In the genomic region with DNA sequence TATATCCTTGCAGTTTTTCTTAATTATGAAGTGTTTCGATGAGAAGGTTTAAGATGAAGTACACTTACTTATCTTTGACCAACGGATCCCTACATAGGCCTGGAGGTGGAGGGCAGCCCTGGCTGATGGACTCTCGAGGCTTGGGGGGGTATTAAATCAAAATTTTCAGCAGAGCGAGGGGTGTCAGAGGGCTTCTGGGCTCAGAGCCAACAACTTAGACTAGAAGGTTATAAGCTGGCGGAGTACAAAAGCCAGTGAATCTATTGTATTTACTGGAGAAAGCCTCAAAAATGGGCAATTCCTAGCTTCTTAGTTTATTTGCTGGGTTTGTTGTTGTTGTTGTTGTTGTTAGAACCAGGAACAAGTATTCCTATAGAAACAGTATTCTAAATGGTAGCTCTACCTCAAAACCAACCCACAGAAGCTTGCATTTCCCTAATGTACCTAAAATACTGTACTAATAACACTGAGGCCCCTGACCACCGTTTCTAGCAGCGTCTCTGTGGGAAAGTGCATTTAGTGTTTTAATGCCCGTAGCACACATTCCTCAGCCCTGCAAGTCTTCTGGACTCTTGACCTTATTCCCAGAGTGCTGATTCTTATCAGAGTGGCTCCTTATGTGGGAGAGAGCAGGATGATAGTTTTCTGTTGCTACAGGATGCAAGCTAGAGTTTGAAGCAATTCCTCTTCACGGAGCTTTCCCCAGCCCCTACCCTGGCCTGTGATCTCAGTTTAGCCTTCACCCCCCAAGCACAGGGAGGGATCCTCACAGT, we compare ENCODE assay signal across 20 mouse cellular contexts. TPM values are rescaled to one million over a fixed set of nuclear protein-coding genes. Genes with fewer than 3 reads are reported as not detected.
A peak's percentile ranks its signal among the peaks of the same experiment; 100 is the strongest.
DNase-seq lines count a peak whose midpoint lies in the region; ATAC-seq and TF ChIP-seq lines count a peak whose summit lies in the region.
"Had no signal": no experiment of that assay in that cellular context is flagged by ENCODE, and none has a peak within 500 bp of the region (broad histone marks: within the 10 kb centered on the region; RNA-seq: fewer than 3 reads in every experiment).

No protein-coding gene starts in this region.

- ATAC-seq in hindbrain, postnatal 0 days: no peak
- ATAC-seq in hindbrain, embryonic 12.5 days (ENCODE audit: low FRiP score): no peak
- ATAC-seq in midbrain, embryonic 14.5 days (ENCODE audit: low FRiP score, low TSS enrichment): no peak
- ATAC-seq in midbrain, embryonic 13.5 days: no peak
- ATAC-seq in forebrain, embryonic 16.5 days: no peak
- ATAC-seq: inflammation-experienced regulatory T-cells, adult 6 months had no signal

- WGBS in hindbrain, postnatal 0 days: 40% methylated on average over 9 of the region's 9 CpGs
- WGBS in hindbrain, embryonic 12.5 days: 61% methylated on average over 9 of the region's 9 CpGs
- WGBS in midbrain, embryonic 14.5 days: 58% methylated on average over 9 of the region's 9 CpGs
- 59% methylated on average over 9 of the region's 9 CpGs for WGBS in midbrain, embryonic 13.5 days
- WGBS in forebrain, embryonic 16.5 days: 52% methylated on average over 9 of the region's 9 CpGs

- no peak overlapping the region for H3K4me2 ChIP-seq in hindbrain, postnatal 0 days (ENCODE audit: low read depth, low read length)
- H3K4me2 ChIP-seq in hindbrain, embryonic 12.5 days (replicated peaks): no peak overlapping the region
- no peak overlapping the region for H3K4me2 ChIP-seq in midbrain, embryonic 14.5 days (ENCODE audit: low read length)
- H3K4me2 ChIP-seq in midbrain, embryonic 13.5 days (replicated peaks): no peak overlapping the region
- H3K4me2 ChIP-seq in forebrain, embryonic 16.5 days (ENCODE audit: low read length): no peak overlapping the region; the same call in 1 of the 2 replicates
- H3K4me2 ChIP-seq: embryonic facial prominence, embryonic 15.5 days; limb, embryonic 12.5 days; neural tube, embryonic 15.5 days had no signal

- H3K9ac ChIP-seq in hindbrain, postnatal 0 days (replicated peaks; ENCODE audit: low read length): no peak overlapping the region
- H3K9ac ChIP-seq in hindbrain, embryonic 12.5 days: no peak overlapping the region
- no peak overlapping the region for H3K9ac ChIP-seq in midbrain, embryonic 14.5 days (replicated peaks; ENCODE audit: low read length)
- no peak overlapping the region for H3K9ac ChIP-seq in midbrain, embryonic 13.5 days (replicated peaks)
- H3K9ac ChIP-seq in forebrain, embryonic 16.5 days (replicated peaks; ENCODE audit: low read depth, low read length): no peak overlapping the region
- H3K9ac ChIP-seq: embryonic facial prominence, embryonic 15.5 days; limb, embryonic 12.5 days; liver, embryonic 14.5 days; neural tube, embryonic 15.5 days had no signal

- no peak overlapping the region for H3K27ac ChIP-seq in hindbrain, postnatal 0 days
- H3K27ac ChIP-seq in hindbrain, embryonic 12.5 days: no peak overlapping the region
- H3K27ac ChIP-seq in midbrain, embryonic 14.5 days (replicated peaks; ENCODE audit: low read depth, low read length): no peak overlapping the region
- no peak overlapping the region for H3K27ac ChIP-seq in midbrain, embryonic 13.5 days
- peak overlapping the region; percentile 66 for H3K27ac ChIP-seq in forebrain, embryonic 16.5 days (ENCODE audit: low read length)
- H3K27ac ChIP-seq: embryonic facial prominence, embryonic 15.5 days; hindbrain, embryonic 10.5 days; limb, embryonic 12.5 days; liver, embryonic 14.5 days; neural tube, embryonic 15.5 days had no signal

- H3K4me1 ChIP-seq in hindbrain, postnatal 0 days (ENCODE audit: insufficient read depth, low read length): no peaks in the 10 kb centered on the region
- peaks cover 10% of the 10 kb centered on the region; the same call in 1 of the 2 replicates for H3K4me1 ChIP-seq in hindbrain, embryonic 12.5 days
- H3K4me1 ChIP-seq in midbrain, embryonic 14.5 days (ENCODE audit: control insufficient read depth, insufficient read depth, low read length): 0 out of 2 replicates have a peak, but pooled peaks cover 4% of the 10 kb centered on the region
- H3K4me1 ChIP-seq in midbrain, embryonic 13.5 days (replicated peaks): peaks cover 14% of the 10 kb centered on the region
- H3K4me1 ChIP-seq in forebrain, embryonic 16.5 days (replicated peaks; ENCODE audit: control insufficient read depth, insufficient read depth, low read length): peaks cover 8% of the 10 kb centered on the region
- H3K4me1 ChIP-seq: embryonic facial prominence, embryonic 15.5 days; neural tube, embryonic 15.5 days had no signal

- no peak overlapping the region for H3K4me3 ChIP-seq in hindbrain, postnatal 0 days (ENCODE audit: low read length)
- H3K4me3 ChIP-seq in hindbrain, embryonic 12.5 days: no peak overlapping the region
- H3K4me3 ChIP-seq in midbrain, embryonic 14.5 days (replicated peaks; ENCODE audit: low read depth, low read length): no peak overlapping the region
- no peak overlapping the region for H3K4me3 ChIP-seq in midbrain, embryonic 13.5 days (replicated peaks)
- no peak overlapping the region for H3K4me3 ChIP-seq in forebrain, embryonic 16.5 days (replicated peaks; ENCODE audit: low read length)
- H3K4me3 ChIP-seq: embryonic facial prominence, embryonic 15.5 days; hindbrain, embryonic 10.5 days; limb, embryonic 12.5 days; myocyte; neural tube, embryonic 15.5 days had no signal

- H3K36me3 ChIP-seq in hindbrain, postnatal 0 days (ENCODE audit: insufficient read depth, low read length): no peaks in the 10 kb centered on the region
- H3K36me3 ChIP-seq in hindbrain, embryonic 12.5 days: no peaks in the 10 kb centered on the region
- no peaks in the 10 kb centered on the region for H3K36me3 ChIP-seq in midbrain, embryonic 14.5 days (ENCODE audit: control insufficient read depth, insufficient read depth, low read length)
- H3K36me3 ChIP-seq in midbrain, embryonic 13.5 days: no peaks in the 10 kb centered on the region
- H3K36me3 ChIP-seq in forebrain, embryonic 16.5 days (ENCODE audit: control insufficient read depth, insufficient read depth): no peaks in the 10 kb centered on the region
- H3K36me3 ChIP-seq: embryonic facial prominence, embryonic 15.5 days; hindbrain, embryonic 10.5 days; limb, embryonic 12.5 days; neural tube, embryonic 15.5 days had no signal

- no peaks in the 10 kb centered on the region for H3K27me3 ChIP-seq in hindbrain, postnatal 0 days (ENCODE audit: insufficient read depth, low read length)
- H3K27me3 ChIP-seq in hindbrain, embryonic 12.5 days: no peaks in the 10 kb centered on the region
- no peaks in the 10 kb centered on the region for H3K27me3 ChIP-seq in midbrain, embryonic 14.5 days (ENCODE audit: control insufficient read depth, insufficient read depth, low read length)
- no peaks in the 10 kb centered on the region for H3K27me3 ChIP-seq in midbrain, embryonic 13.5 days
- H3K27me3 ChIP-seq in forebrain, embryonic 16.5 days (replicated peaks; ENCODE audit: control insufficient read depth, insufficient read depth, low read length): no peaks in the 10 kb centered on the region
- H3K27me3 ChIP-seq: embryonic facial prominence, embryonic 15.5 days; neural tube, embryonic 15.5 days had no signal

- H3K9me3 ChIP-seq in hindbrain, postnatal 0 days (ENCODE audit: low read length): no peaks in the 10 kb centered on the region
- no peaks in the 10 kb centered on the region for H3K9me3 ChIP-seq in hindbrain, embryonic 12.5 days (replicated peaks)
- no peaks in the 10 kb centered on the region for H3K9me3 ChIP-seq in midbrain, embryonic 14.5 days (ENCODE audit: control insufficient read depth, low read length)
- H3K9me3 ChIP-seq in midbrain, embryonic 13.5 days: no peaks in the 10 kb centered on the region
- no peaks in the 10 kb centered on the region for H3K9me3 ChIP-seq in forebrain, embryonic 16.5 days (ENCODE audit: control insufficient read depth, low read length)
- H3K9me3 ChIP-seq: embryonic facial prominence, embryonic 15.5 days; hindbrain, embryonic 10.5 days; limb, embryonic 12.5 days; neural tube, embryonic 15.5 days had no signal

- no peak for TF ChIP-seq CTCF in hindbrain, postnatal 0 days (IDR thresholded peaks at IDR 0.05; ENCODE audit: low read depth)

- peak; percentile 10 for DNase-seq in hindbrain, postnatal 0 days (ENCODE audit: low spot score)
- peak; percentile 58 for DNase-seq in midbrain, embryonic 14.5 days
- DNase-seq in yolk sac, embryonic 10.5 days (ENCODE audit: low spot score): peak; percentile 70
- no peak for DNase-seq in c-Kit-positive CD71-positive TER-119-positive erythroid progenitor cells, embryonic 14.5 days (ENCODE audit: low spot score)
- DNase-seq: cerebellum, adult 11-12 months; gastrocnemius, postnatal 10 days; heart, adult 18-20 months; kidney, postnatal 10 days; lung, postnatal 10 days; thymus, adult 2 months had no signal

RNA-seq across cellular contexts. Expression of gene Med13, which starts 29.9 kb away (rescaled TPM):
- 55.0 and 59.7 TPM in 2 replicates for total RNA-seq in hindbrain, postnatal 0 days (2014; rRNA removed)
- polyA plus RNA-seq in hindbrain, postnatal 0 days (2015; fragmentation: Nextera tagmentation; extraction: Ambion mirVana): 5.3 and 5.6 TPM in 2 replicates
- polyA plus RNA-seq in hindbrain, embryonic 12.5 days (2016; fragmentation: Nextera tagmentation; extraction: Ambion mirVana): 11.4 and 15.1 TPM in 2 replicates
- 15.1 and 15.2 TPM in 2 replicates for polyA plus RNA-seq in midbrain, embryonic 14.5 days (2014; fragmentation: Nextera tagmentation; extraction: Ambion mirVana)
- 10.0 and 11.3 TPM in 2 replicates for polyA plus RNA-seq in midbrain, embryonic 13.5 days (2015; fragmentation: Nextera tagmentation; extraction: Ambion mirVana)
- 13.2 and 15.2 TPM in 2 replicates for polyA plus RNA-seq in forebrain, embryonic 16.5 days (2015; fragmentation: Nextera tagmentation; extraction: Ambion mirVana)
